Mouse (Mus musculus): Measurements from ENCODE around the gene Lbx2. TPM values are rescaled to one million over a fixed set of nuclear protein-coding genes. Genes with fewer than 3 reads are reported as not detected.

Gene Lbx2
- polyA plus RNA-seq, 1 experiment from 2014 or later: not detected

GRCm38 (mm10) chr6:83101316-83101687, 15.1 kb downstream of the Lbx2 start, which contains the start of the genes Ccdc142 and Gm42688:
TSS of gene Ccdc142 (plus strand) at chr6:83101601.
TSS of gene Gm42688 (plus strand) at chr6:83101617.
- Histone ChIP-seq H3K27ac (replicated peaks) (peak within 1 kb of the TSS; percentile 81), H3K4me1 (peaks cover 19% of the 10 kb centered on the region), H3K27me3 (replicated peaks) (peaks cover 36% of the 10 kb centered on the region), H3K4me3 (peak within 1 kb of the TSS; percentile 77), H3K9ac (peak within 1 kb of the TSS; percentile 88), H3K9me3 (no peaks in the 10 kb centered on the region), H3K36me3 (peaks cover 7% of the 10 kb centered on the region; the same call in 1 of the 2 replicates), H3K4me2 (peak within 1 kb of the TSS; percentile 100)
- ATAC-seq (ENCODE audit: extremely low read depth, insufficient number of reproducible peaks, low FRiP score, low TSS enrichment): peak; percentile 64
- under 1% methylated on average over 25 of the region's 25 CpGs for WGBS

- ATAC-seq (ENCODE audit: extremely low read depth, insufficient number of reproducible peaks, low FRiP score, low TSS enrichment): peak; percentile 66
- peaks cover 19% of the 10 kb centered on the region for H3K4me1 ChIP-seq
- H3K27ac ChIP-seq (replicated peaks): peak overlapping the region; percentile 81
- peak overlapping the region; percentile 77 for H3K4me3 ChIP-seq
- H3K9ac ChIP-seq: peak overlapping the region; percentile 88
- H3K27me3 ChIP-seq (replicated peaks): peaks cover 30% of the 10 kb centered on the region
- H3K36me3 ChIP-seq: peaks cover 12% of the 10 kb centered on the region
- H3K9me3 ChIP-seq: no peaks in the 10 kb centered on the region
- H3K4me2 ChIP-seq: peak overlapping the region; percentile 100
- under 1% methylated on average over 73 of the region's 74 CpGs for whole genome bisulfite sequencing
Observed at GRCm38 (mm10) chr6:83101688-83102556, 15.8 kb downstream of the Lbx2 start.

- peaks cover 25% of the 10 kb centered on the region for H3K4me1 ChIP-seq
- H3K36me3 ChIP-seq: peaks cover 17% of the 10 kb centered on the region
- peaks cover 22% of the 10 kb centered on the region for H3K27me3 ChIP-seq (replicated peaks)
- peak overlapping the region; percentile 77 for H3K4me3 ChIP-seq
- H3K9me3 ChIP-seq: no peaks in the 10 kb centered on the region
- 41% methylated on average over 11 of the region's 11 CpGs for WGBS
- no peak for ATAC-seq (ENCODE audit: extremely low read depth, insufficient number of reproducible peaks, low FRiP score, low TSS enrichment)
- H3K27ac ChIP-seq (replicated peaks): no peak overlapping the region
- H3K9ac ChIP-seq: peak overlapping the region; percentile 88
- H3K4me2 ChIP-seq: peak overlapping the region; percentile 100
Observed at GRCm38 (mm10) chr6:83103130-83103650, 17.0 kb downstream of the Lbx2 start.

- peaks cover 13% of the 10 kb centered on the region for H3K27me3 ChIP-seq (replicated peaks)
- no peak overlapping the region for H3K4me2 ChIP-seq
- peaks cover 30% of the 10 kb centered on the region for H3K4me1 ChIP-seq
- H3K4me3 ChIP-seq: no peak overlapping the region
- H3K9me3 ChIP-seq: no peaks in the 10 kb centered on the region
- no peak overlapping the region for H3K9ac ChIP-seq
- no peak for ATAC-seq (ENCODE audit: extremely low read depth, insufficient number of reproducible peaks, low FRiP score, low TSS enrichment)
- 81% methylated on average over 4 of the region's 4 CpGs for WGBS
- peaks cover 17% of the 10 kb centered on the region for H3K36me3 ChIP-seq
- no peak overlapping the region for H3K27ac ChIP-seq (replicated peaks)
Observed at GRCm38 (mm10) chr6:83104158-83104557, 18.0 kb downstream of the Lbx2 start.

GRCm38 (mm10) chr6:83107566-83108400, 21.6 kb downstream of the Lbx2 start:
- Histone ChIP-seq H3K9me3 (no peaks in the 10 kb centered on the region), H3K27ac (replicated peaks) (peak overlapping the region; percentile 87; the same call in 1 of the 2 replicates), H3K36me3 (peaks cover 37% of the 10 kb centered on the region), H3K9ac (peak overlapping the region; percentile 97), H3K4me1 (peaks cover 41% of the 10 kb centered on the region), H3K27me3 (replicated peaks) (no peaks in the 10 kb centered on the region), H3K4me2 (peak overlapping the region; percentile 94), H3K4me3 (peak overlapping the region; percentile 92)
- WGBS: 33% methylated on average over 13 of the region's 13 CpGs
- no peak for ATAC-seq (ENCODE audit: extremely low read depth, insufficient number of reproducible peaks, low FRiP score, low TSS enrichment)

GRCm38 (mm10) chr6:83108762-83109668, 22.8 kb downstream of the Lbx2 start, which contains the start of gene Mrpl53:
TSS of gene Mrpl53 (plus strand) at chr6:83109040.
- peak; percentile 62 for ATAC-seq (ENCODE audit: extremely low read depth, insufficient number of reproducible peaks, low FRiP score, low TSS enrichment)
- Histone ChIP-seq H3K27ac (replicated peaks) (peak within 1 kb of the TSS; percentile 87), H3K4me3 (peak within 1 kb of the TSS; percentile 92), H3K4me1 (peaks cover 34% of the 10 kb centered on the region), H3K36me3 (peaks cover 37% of the 10 kb centered on the region), H3K9me3 (no peaks in the 10 kb centered on the region), H3K27me3 (replicated peaks) (no peaks in the 10 kb centered on the region), H3K4me2 (peak within 1 kb of the TSS; percentile 94), H3K9ac (peak within 1 kb of the TSS; percentile 97)
- WGBS: under 1% methylated on average over 76 of the region's 76 CpGs

GRCm38 (mm10) chr6:83111510-83112136, 25.5 kb downstream of the Lbx2 start:
- Histone ChIP-seq H3K4me2 (peak overlapping the region; percentile 35), H3K9ac (peak overlapping the region; percentile 38; the same call in 1 of the 2 replicates), H3K27me3 (replicated peaks) (no peaks in the 10 kb centered on the region), H3K36me3 (peaks cover 27% of the 10 kb centered on the region), H3K4me1 (peaks cover 50% of the 10 kb centered on the region), H3K4me3 (no peak overlapping the region), H3K27ac (replicated peaks) (peak overlapping the region; percentile 33), H3K9me3 (no peaks in the 10 kb centered on the region)
- ATAC-seq (ENCODE audit: extremely low read depth, insufficient number of reproducible peaks, low FRiP score, low TSS enrichment): no peak
- WGBS: 67% methylated on average over 4 of the region's 4 CpGs

- H3K9ac ChIP-seq: peak within 1 kb of the TSS; percentile 93
- H3K27me3 ChIP-seq (replicated peaks): no peaks in the 10 kb centered on the region
- no peaks in the 10 kb centered on the region for H3K9me3 ChIP-seq
- H3K36me3 ChIP-seq: peaks cover 50% of the 10 kb centered on the region
- H3K4me3 ChIP-seq: peak within 1 kb of the TSS; percentile 80
- peaks cover 54% of the 10 kb centered on the region for H3K4me1 ChIP-seq
- peak within 1 kb of the TSS; percentile 84 for H3K27ac ChIP-seq (replicated peaks)
- H3K4me2 ChIP-seq: peak within 1 kb of the TSS; percentile 98
- peak; percentile 77 for ATAC-seq (ENCODE audit: extremely low read depth, insufficient number of reproducible peaks, low FRiP score, low TSS enrichment)
- WGBS: under 1% methylated on average over 58 of the region's 58 CpGs
Observed at GRCm38 (mm10) chr6:83115011-83115671, 29.0 kb downstream of the Lbx2 start, which contains the start of gene Mogs. TSS of gene Mogs (plus strand) at chr6:83115496.

- Histone ChIP-seq H3K36me3 (peaks cover 43% of the 10 kb centered on the region), H3K4me3 (peak overlapping the region; percentile 80), H3K27ac (replicated peaks) (peak overlapping the region; percentile 84), H3K9me3 (no peaks in the 10 kb centered on the region), H3K27me3 (replicated peaks) (no peaks in the 10 kb centered on the region), H3K4me2 (peak overlapping the region; percentile 98), H3K9ac (peak overlapping the region; percentile 93), H3K4me1 (peaks cover 55% of the 10 kb centered on the region)
- ATAC-seq (ENCODE audit: extremely low read depth, insufficient number of reproducible peaks, low FRiP score, low TSS enrichment): no peak
- 1% methylated on average over 44 of the region's 48 CpGs for WGBS
Observed at GRCm38 (mm10) chr6:83115682-83116372, 29.7 kb downstream of the Lbx2 start.
